Mouse (Mus musculus) embryonic fibroblast, embryonic 13.5 days (primary cell): Measurements from ENCODE around the gene Dpyd. TPM values are rescaled to one million over a fixed set of nuclear protein-coding genes. Genes with fewer than 3 reads are reported as not detected.

ENCODE experiments used
- H3K27ac ChIP-seq: 2 replicates; pipeline ENCODE4 v1.5.1; 2012; ENCODE audit warnings: low read length, control low read depth, inconsistent platforms; ENCODE audit not compliant: insufficient read depth
- H3K4me1 ChIP-seq: 2 replicates; pipeline ENCODE4 v1.6.1; 2011; ENCODE audit warnings: low read length; ENCODE audit not compliant: control insufficient read depth, insufficient read depth
- H3K4me3 ChIP-seq: 2 replicates; pipeline ENCODE4 v1.5.1; 2011; ENCODE audit warnings: mild to moderate bottlenecking, control low read depth, low read length; ENCODE audit not compliant: insufficient read depth
- CTCF ChIP-seq: IDR thresholded peaks from 2 replicates; pipeline ENCODE4 v1.5.1; 2011; ENCODE audit warnings: mild to moderate bottlenecking, control low read depth, low read length, moderate library complexity, borderline replicate concordance; ENCODE audit not compliant: insufficient read depth
- POLR2A ChIP-seq: IDR thresholded peaks from 2 replicates; pipeline ENCODE4 v1.6.1; 2011; ENCODE audit warnings: low read depth, mild to moderate bottlenecking, control low read depth, low read length, moderate library complexity
- polyA plus RNA-seq: library from polyadenylated mRNA; stranded (reverse); fragments of >200 nt; gene quantifications from 2 replicates; pipeline ENCODE4 v1.2.4, GENCODE M21; 2011; ENCODE audit warnings: low read depth; ENCODE audit not compliant: missing spikeins, insufficient read length

Gene Dpyd
- polyA plus RNA-seq, 1 experiment, result 2.2 TPM

GRCm38 (mm10) chr3:118869113-118870107 lies 307.5 kb downstream of the Dpyd start:
- TF ChIP-seq POLR2A (no peak), CTCF (no peak)
- H3K27ac ChIP-seq, result no peak overlapping the region
- no peaks in the 10 kb centered on the region for H3K4me1 ChIP-seq
- H3K4me3 ChIP-seq, result no peak overlapping the region

GRCm38 (mm10) chr3:118875871-118876270 lies 313.9 kb downstream of the Dpyd start:
- no peak overlapping the region for H3K27ac ChIP-seq
- no peak for TF ChIP-seq POLR2A
- TF ChIP-seq CTCF, result no peak
- H3K4me1 ChIP-seq, result no peaks in the 10 kb centered on the region
- no peak overlapping the region for H3K4me3 ChIP-seq

- Histone ChIP-seq H3K4me3 (no peak overlapping the region), H3K4me1 (no peaks in the 10 kb centered on the region), H3K27ac (no peak overlapping the region)
- TF ChIP-seq CTCF, result no peak
- TF ChIP-seq POLR2A, result no peak
These were observed 337.1 kb downstream of the Dpyd start for GRCm38 (mm10) chr3:118899036-118899435.

- Histone ChIP-seq H3K27ac (no peak overlapping the region), H3K4me1 (no peaks in the 10 kb centered on the region), H3K4me3 (no peak overlapping the region)
- TF ChIP-seq POLR2A (no peak), CTCF (no peak)
These were observed 429.4 kb downstream of the Dpyd start for GRCm38 (mm10) chr3:118991312-118991711.

GRCm38 (mm10) chr3:118991793-118992192 lies 429.9 kb downstream of the Dpyd start:
- Histone ChIP-seq H3K4me3 (no peak overlapping the region), H3K4me1 (no peaks in the 10 kb centered on the region), H3K27ac (no peak overlapping the region)
- no peak for TF ChIP-seq POLR2A
- no peak for TF ChIP-seq CTCF

GRCm38 (mm10) chr3:119021255-119021654 lies 459.3 kb downstream of the Dpyd start:
- no peak for TF ChIP-seq CTCF
- no peak for TF ChIP-seq POLR2A
- H3K27ac ChIP-seq, result no peak overlapping the region
- H3K4me3 ChIP-seq, result no peak overlapping the region
- H3K4me1 ChIP-seq, result no peaks in the 10 kb centered on the region

GRCm38 (mm10) chr3:119042611-119043010 lies 480.7 kb downstream of the Dpyd start:
- TF ChIP-seq POLR2A (no peak), CTCF (no peak)
- Histone ChIP-seq H3K27ac (no peak overlapping the region), H3K4me1 (no peaks in the 10 kb centered on the region), H3K4me3 (no peak overlapping the region)

DNA sequence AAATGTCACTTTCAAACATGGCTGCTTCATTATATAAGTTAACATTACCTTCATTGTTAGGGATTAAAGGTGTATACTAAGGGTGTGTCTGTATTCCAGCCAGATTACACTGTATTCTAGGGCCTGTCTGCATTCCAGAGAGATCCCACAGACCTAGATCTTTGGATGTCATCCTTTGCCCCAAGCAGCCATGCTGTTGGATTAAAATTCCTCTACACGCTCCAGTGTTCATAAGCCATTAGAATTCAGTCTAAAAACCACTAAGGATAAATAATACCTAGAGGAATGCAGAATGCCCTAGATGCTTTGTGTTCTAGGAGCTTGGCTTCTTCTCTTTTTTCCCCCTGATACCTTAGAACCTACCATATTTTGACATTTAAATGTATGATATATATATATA lies 494.2 kb downstream of the Dpyd start:
- no peak for TF ChIP-seq POLR2A
- Histone ChIP-seq H3K4me3 (no peak overlapping the region), H3K27ac (no peak overlapping the region), H3K4me1 (no peaks in the 10 kb centered on the region)

DNA sequence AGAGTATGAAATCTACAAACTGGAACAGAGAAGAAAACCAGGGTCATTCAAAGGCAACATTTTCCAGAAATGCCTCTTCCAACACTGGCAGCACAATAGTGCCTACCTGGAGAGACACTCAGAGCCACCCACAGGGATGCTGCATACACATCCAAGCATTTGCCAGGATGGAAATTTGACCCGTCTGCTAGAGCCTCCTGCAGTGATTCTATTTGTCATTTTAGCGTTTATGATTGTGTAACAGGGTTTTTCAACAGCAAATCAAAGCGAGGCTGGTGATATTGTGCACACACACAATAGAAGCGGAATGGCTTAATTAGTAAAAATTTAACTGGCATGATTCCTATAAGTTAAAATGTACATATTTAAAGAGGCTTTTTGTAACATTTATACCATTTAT lies 501.3 kb downstream of the Dpyd start:
- no peaks in the 10 kb centered on the region for H3K4me1 ChIP-seq
- H3K4me3 ChIP-seq, result no peak overlapping the region
- no peak overlapping the region for H3K27ac ChIP-seq
- TF ChIP-seq POLR2A, result no peak
- no peak for TF ChIP-seq CTCF

DNA sequence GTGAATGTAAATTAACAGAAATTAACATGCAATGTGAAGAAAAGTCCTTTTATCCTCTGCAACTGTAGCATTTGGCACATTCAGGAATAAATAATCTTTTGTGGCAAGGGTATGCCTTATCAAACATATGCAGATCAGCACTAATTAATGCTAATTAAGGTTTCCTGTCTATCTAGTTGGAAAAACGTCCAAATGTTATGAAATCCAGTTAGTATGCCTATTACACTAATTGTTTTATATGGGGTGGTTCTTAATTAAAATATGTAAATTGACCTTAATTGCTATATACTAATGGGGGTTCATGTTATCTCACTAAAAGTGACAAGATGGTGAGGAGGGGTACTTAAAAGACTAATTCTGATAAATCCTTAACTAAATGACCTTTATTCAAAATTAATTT lies 501.7 kb downstream of the Dpyd start:
- TF ChIP-seq CTCF (no peak), POLR2A (no peak)
- Histone ChIP-seq H3K27ac (no peak overlapping the region), H3K4me3 (no peak overlapping the region), H3K4me1 (no peaks in the 10 kb centered on the region)
